Mouse (Mus musculus) fat pad, adult 2 months (tissue): ENCODE measurements around the gene Ppp1r13b.

Source experiments
- DNase-seq: peaks from one replicate; pipeline ENCODE4 v3.0.0-alpha.2; 2011; ENCODE audit warnings: low read depth, low spot score; ENCODE audit errors: extremely low read depth

Ppp1r13b gene

GRCm38 (mm10) chr12:111920046-111920445, 12.1 kb upstream of the Ppp1r13b start:
- no peak for DNase-seq

DNA sequence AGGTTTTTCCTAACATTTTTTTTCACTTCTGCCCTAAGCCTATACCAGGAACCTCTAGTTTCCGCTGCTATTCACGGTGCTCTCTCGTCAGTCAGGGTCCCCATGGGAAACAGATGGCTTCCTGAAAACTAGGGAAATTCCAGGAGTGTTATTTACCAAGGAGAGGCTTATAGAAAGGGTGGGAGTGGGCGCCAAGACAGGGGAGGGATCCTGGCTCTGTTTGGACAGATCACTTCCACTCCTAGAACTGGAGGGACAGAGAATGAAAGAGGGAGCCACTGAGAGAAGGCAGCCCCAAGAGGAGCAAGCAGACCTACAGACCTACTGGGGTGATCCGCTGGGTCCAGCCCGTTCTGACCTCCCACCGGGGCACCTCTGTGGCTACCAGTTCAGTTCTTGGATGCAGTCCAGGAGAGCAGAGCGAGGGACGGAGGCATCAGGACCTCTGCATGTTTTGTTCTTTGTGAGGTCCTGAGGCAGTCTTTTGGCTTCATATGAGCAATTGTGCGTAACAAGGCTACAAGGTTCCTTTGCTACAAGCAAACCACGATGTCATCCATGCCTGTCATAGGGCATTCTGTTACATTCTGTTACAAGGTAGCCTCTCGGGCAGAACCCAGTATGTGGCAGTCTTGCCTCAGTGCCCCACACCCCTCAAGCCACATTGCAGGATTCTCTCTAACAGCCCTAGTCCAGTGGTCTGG, 8.8 kb upstream of the Ppp1r13b start:
- no peak for DNase-seq

DNA sequence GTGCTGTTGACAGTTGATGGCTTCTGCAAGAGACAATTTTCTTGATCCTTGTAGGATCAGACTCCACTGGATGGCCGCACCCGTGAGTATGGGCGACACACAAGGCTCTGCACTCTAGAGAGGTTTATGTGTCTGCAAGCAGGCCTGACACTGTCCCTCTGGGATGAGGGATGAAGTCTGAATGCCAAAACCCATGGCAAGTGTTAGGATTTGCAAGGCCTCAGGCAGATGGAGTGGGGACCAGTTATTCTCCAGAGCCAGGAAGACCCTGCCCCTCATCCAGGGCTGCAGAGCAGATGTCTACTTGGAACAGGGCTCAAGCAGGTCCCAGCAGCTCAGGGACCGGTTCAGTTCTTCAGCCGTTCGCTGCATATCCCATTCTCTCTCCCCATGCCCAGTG, 7.9 kb upstream of the Ppp1r13b start:
- DNase-seq, result no peak

- no peak for DNase-seq
These were observed 6.1 kb upstream of the Ppp1r13b start for GRCm38 (mm10) chr12:111914031-111914430.

GRCm38 (mm10) chr12:111912802-111913201, 4.9 kb upstream of the Ppp1r13b start:
- no peak for DNase-seq

DNA sequence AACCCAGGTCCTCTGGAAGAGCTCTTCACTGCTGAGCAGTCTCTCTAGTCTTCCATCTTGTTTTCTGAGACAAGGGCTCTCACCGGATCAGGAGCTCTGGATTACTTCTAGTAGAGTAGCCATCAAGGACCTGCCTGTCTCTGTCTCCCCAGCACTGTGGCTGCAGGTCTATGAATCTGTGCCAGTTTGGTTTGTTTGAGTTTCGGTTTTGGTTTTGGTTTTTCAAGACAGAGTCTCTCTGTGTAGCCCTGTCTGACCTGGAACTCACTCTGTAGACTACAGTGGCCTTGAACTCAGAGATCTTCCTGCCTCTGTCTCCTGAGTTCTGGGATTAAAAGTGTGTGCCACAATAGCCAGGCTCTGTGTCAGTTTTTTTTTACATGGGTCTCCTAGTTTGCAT, 3.9 kb upstream of the Ppp1r13b start:
- no peak for DNase-seq

DNA sequence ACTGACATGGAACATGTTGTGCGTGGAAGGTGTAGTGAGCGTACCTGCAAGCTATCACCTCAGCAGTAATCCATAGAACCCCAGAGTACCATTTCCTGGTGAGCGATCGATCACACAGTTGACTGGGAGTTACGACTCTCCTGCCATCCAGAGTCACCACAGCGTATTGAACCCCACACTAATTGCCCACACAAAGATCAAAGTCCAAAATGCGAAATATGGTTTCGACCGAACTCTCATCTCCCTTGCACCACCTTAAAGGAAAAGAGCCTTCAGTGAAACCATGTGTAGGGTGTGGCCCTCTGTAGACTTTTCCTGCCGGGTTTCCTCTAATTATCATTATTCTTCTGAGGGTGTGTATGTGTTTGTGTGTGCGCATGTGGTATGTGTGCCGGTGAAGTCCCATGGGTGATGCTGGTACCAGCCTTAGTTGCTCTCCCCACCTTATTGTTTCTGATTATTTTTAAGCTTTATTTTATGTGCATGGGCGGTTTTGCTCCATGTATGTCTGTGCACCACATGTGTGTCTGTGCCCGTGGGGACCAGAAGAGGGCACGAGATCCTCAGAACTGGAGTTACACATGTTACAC, 3.4 kb upstream of the Ppp1r13b start:
- DNase-seq, result no peak

- DNase-seq, result no peak
These were observed 1.2 kb upstream of the Ppp1r13b start for GRCm38 (mm10) chr12:111908997-111909550.

GRCm38 (mm10) chr12:111907421-111907891, 454 bp downstream of the Ppp1r13b start:
- DNase-seq, result no peak

DNA sequence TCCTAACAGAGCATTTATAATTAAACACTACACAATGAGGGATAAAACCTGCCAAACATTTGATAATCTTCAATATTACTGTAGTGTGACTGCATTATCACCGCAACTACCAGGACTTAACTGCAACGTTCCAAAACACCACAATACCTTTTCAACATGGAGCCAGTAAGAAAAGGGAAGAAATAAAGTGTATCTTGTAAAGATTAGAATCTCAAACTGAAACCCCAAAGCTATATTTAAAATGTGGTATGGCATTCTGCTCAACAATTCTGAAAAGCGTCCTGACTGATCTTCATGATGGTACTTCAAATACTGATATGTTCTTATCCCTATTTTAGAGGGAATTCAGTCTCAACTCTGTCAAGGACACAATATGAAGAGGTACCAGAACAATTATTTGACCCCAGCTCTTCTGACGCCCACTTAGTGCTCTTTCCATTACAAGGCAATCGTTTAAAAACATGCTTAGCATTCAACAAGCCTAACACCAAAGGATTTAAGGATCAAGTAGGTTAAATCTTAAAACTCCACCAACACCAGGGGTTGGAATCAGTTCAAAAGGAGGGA, 1.5 kb downstream of the Ppp1r13b start:
- DNase-seq, result no peak

- no peak for DNase-seq
These were observed 5.4 kb downstream of the Ppp1r13b start for GRCm38 (mm10) chr12:111902488-111902887.

- DNase-seq, result no peak
These were observed 6.6 kb downstream of the Ppp1r13b start for GRCm38 (mm10) chr12:111901105-111901875.

GRCm38 (mm10) chr12:111899646-111900045, 8.3 kb downstream of the Ppp1r13b start:
- no peak for DNase-seq

GRCm38 (mm10) chr12:111898686-111899085, 9.2 kb downstream of the Ppp1r13b start:
- DNase-seq, result no peak

- DNase-seq, result no peak
These were observed 10.8 kb downstream of the Ppp1r13b start for GRCm38 (mm10) chr12:111896908-111897661.

- DNase-seq, result no peak
These were observed 13.8 kb downstream of the Ppp1r13b start for GRCm38 (mm10) chr12:111894082-111894481.

GRCm38 (mm10) chr12:111892981-111893380, 14.9 kb downstream of the Ppp1r13b start:
- DNase-seq, result no peak

DNA sequence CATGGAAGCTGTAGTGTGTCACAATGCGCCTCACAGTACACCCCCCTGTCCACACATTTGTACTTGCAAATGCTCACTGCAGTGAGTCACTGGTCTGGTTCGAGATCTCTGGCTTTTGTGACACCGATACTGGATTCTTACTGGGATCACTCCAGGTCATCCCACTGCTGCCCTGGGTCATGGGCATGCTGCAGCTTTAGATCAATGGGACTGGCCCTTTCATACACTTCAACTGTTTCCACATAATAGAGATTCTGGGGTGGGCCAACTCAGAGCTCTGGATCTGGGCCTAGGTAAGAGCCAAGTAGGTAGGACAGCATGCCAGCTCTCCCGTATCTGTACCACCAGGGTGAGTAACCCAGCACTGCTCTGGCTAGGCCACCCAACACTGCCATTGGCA, 16.1 kb downstream of the Ppp1r13b start:
- no peak for DNase-seq

DNA sequence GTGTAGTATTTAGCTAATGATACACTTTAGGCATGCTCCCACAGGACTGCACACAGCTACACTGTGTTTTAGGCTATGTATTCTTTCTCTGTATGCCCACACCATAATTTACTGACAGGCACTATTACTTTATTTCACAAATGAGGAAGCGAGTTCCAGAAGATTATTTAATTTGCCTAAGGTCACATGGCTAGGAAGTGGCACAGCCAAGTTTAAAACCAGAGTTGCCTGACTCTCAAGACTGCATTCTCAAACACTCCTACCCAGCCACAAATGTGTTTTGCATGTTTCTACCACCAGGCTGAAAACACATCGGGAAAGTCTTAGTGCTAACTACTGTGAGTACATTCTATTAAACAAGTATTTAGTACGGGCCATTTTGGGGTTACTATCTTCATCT, 18.7 kb downstream of the Ppp1r13b start:
- no peak for DNase-seq

GRCm38 (mm10) chr12:111888303-111888864, 19.5 kb downstream of the Ppp1r13b start:
- no peak for DNase-seq
